Mouse (Mus musculus) layer of hippocampus, postnatal 14 days (tissue): ENCODE results near the gene Fam20c. TPM values are rescaled to one million over a fixed set of nuclear protein-coding genes. Genes with fewer than 3 reads are reported as not detected.

Experiments
- DNase-seq, 2 experiments: peaks; one replicate each; pipeline ENCODE4 v3.0.0; 2021 to 2022; ENCODE audit warnings: low spot score in 2 of 2, mixed read lengths in 1 of 2
- total RNA-seq, 2 experiments: library from RNA; stranded (reverse); gene quantifications; 2 replicates each; pipeline ENCODE4 v1.2.3; 2021

Fam20c gene
- total RNA-seq, 2 experiments from 2014 or later = 38.7 to 40.4 TPM

GRCm38 (mm10) chr5:138790954-138791480 lies 36.7 kb downstream of the Fam20c start:
- DNase-seq = no peak

DNA sequence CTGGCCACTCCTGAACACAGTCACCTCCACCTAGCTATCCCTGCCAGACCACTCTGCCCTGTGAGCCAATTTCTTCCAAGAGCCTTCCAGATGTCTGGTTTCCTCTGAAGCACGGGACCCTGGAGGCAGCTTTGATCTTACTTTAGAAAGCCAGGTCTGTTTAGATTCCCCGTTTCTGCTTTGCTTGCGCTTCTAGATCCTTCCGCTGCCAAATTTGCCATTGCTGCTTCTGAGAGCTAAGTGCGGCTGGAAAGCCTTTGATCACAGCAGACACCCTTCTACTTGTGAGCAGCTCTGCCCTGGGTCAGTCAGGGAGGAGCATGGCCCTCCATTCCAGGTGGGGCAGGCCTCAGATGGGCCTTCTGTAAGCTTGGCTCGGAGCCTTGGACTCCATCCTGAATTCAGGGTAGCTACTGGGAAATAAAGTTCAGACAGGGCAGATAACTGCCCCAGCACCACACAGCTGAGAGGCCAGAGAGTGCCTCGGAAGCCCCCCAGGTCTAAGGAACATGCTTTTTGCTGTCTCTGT lies 47.3 kb downstream of the Fam20c start:
- no peak for DNase-seq

DNA sequence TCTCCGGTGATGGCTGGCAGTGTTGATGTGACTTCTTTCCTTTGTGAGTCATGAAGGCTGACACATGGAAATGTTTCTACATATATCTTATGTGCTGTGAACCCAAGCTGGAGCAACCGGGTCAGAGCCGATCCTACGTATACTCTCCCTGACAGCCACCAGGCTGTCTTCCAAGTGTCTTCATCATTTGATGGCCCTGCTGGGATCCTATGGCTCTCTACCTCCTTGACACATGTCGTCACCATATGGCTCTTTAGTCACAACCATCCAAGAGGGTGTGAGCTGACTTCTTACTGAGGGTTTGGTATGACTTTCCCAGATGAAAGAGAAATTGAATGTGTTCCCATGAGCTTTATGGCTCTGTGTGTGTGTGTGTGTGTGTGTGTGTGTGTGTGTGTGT lies 50.0 kb downstream of the Fam20c start:
- DNase-seq = no peak

GRCm38 (mm10) chr5:138809767-138810166 lies 55.5 kb downstream of the Fam20c start:
- no peak for DNase-seq

GRCm38 (mm10) chr5:138819780-138820179 lies 65.5 kb downstream of the Fam20c start, which contains the start of gene Gm5294:
Gene Gm5294, plus strand, starts transcription at chr5:138820080.
- DNase-seq = no peak

- no peak for DNase-seq
These were observed 66.5 kb downstream of the Fam20c start for GRCm38 (mm10) chr5:138820717-138821332.

DNA sequence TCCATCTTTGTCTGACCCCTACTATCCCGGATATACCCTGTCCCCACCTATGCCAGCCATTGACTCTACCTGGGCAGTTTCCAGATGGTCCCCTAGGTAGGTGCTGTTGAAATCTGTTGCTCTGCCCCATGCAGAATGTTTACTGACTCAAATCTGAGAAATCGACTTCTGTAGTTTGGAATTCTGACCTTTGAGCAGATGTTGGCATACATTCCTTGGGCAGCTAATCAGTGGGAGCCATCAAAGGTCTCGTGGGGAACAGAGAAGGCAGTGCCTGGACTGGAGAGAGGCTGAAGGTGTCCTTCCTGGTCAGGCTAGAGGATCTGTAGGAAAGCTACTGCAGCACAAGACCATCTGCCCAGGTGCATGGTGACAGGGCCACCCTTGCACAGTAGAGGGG lies 70.8 kb downstream of the Fam20c start:
- no peak for DNase-seq

DNA sequence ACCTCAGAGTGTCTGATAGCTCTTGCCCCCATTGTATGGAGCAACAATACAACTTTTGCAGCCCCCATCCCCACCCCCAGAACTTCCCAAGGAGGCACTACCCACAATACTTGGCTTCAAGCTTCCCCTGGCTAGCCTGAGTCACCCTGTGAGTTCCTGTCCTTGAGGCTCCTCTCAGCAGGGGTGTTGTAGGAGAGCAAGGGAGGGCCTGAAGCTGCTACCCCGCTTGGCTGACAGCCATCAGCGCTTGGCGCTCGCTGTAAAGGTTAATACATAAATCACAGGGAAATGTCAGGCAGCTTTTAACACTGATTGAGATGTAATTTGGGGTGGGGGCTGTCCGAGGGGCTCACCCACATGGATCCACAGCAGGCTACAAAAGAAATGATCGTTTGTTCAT lies 79.1 kb downstream of the Fam20c start:
- DNase-seq = no peak

GRCm38 (mm10) chr5:138834910-138835309 lies 80.6 kb downstream of the Fam20c start:
- DNase-seq = no peak

- DNase-seq = no peak
These were observed 86.7 kb downstream of the Fam20c start for GRCm38 (mm10) chr5:138840981-138841380.

DNA sequence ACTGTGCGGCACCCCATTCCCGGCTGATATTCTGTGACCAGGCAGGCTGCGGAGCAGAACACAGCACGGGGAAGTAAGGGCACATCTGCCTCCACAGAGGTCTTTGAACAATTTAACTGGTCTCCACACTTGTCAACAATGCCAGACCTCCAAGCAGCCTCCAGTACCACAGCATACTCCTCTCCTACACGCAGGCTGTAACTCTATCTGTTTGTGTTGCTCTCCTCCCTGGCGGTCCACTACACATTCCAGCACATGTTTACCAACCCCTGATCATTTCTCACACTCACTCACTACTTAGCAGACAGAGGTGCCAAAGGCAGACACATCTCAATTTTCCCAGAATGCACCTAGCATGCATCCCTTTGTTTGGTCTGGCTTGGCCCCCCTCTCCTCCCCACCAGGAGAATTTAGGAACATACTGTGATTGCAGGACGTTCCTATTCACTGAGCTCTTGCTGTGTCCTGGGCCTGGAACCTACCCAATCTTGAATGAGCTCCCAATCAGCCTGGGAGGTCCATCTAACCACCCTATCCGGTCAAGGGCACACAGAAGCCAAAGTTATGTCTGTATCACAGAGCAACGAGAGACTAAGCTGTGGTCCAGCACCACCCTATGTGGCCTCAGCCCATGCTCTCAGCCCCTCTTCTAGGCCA lies 89.0 kb downstream of the Fam20c start:
- DNase-seq = no peak

- DNase-seq = no peak
These were observed 92.2 kb downstream of the Fam20c start for GRCm38 (mm10) chr5:138846506-138846905.

DNA sequence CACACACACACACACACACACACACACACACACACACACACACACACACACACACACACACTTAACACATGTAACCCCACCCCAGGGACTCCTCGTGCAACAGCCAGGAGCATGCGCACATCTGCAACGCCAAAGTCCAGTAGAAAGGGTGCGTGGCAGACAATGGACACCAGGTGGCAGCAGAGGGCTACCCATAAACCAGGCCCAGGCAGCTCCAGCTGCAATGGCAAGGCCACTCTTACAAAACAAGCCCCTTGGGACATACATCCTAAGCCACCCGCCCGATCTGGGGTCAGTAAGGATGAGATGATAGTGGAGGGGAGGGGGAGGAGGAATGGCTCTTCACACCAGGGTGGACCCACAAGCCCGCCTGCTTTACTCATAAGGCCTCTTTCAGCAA lies 93.8 kb downstream of the Fam20c start:
- DNase-seq = peak; percentile 91 to 93

DNA sequence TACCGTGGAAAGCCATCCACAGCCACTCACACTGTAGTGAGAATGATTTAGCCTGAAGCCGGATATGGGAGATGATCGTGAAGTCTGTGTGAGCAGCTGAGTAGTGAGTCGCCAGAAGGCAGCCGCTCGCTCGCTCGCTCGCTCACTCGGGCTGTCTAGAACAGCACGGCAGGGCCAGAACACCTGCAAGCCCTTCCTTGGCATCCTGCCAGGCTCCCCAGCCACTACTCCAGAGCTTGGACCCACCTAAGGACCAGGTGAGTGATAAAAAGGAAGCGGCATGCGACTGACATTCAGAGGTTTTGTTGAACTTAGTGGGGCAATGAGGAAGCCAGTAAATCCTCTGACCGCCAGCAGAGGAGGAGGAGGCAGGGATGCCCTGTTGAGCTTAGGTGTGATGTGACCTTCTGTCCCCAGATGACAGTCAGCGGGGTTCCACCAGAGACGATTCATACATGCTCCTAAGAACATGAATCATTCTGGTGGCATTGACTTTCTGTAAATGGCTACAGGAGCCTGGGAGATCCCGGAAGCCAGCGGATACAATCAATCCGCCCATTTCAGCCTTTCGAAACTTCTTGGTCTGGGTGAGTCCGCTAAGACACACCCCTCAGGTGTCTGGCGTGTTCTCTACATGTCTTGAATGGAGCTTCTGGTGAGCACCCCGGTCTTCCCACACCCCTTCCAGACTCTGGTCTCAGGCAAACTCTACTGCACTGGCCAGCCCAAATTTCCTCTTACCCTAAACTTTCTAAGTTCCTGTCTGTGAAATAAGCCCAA lies 95.6 kb downstream of the Fam20c start:
- DNase-seq = no peak

GRCm38 (mm10) chr5:138850462-138850844 lies 96.1 kb downstream of the Fam20c start:
- DNase-seq = no peak

DNA sequence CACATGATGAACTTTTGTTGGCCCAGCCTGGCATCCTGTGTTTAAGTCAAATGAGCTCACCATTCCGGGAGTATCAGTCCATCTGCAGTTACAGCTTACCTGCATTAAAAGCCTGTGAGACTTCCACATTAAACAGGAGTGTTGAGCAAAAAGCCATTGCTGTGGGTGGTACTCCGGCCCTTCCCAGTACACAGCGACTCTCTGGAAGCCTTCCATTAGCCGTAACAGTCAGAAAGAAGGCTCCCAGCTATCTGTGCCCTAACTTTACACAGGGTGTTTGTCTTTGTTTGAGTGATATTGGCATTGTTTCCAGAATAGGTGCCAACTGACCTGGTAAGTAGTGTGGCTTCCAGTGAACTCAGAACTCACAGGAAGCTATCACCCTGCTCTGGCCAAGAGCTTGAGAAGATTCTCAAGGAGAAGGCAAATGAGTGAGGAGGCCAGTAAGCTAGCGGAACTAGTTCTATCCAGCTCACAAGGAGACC lies 97.0 kb downstream of the Fam20c start:
- DNase-seq = no peak

- no peak for DNase-seq
These were observed 97.8 kb downstream of the Fam20c start for GRCm38 (mm10) chr5:138852151-138852550.

- no peak for DNase-seq
These were observed 99.0 kb downstream of the Fam20c start for GRCm38 (mm10) chr5:138853349-138853748.

GRCm38 (mm10) chr5:138857010-138857617 lies 102.8 kb downstream of the Fam20c start:
- peak; percentile 73 to 80 for DNase-seq

- peak in 1 of 2 experiments; percentile 12 for DNase-seq
These were observed 103.5 kb downstream of the Fam20c start for GRCm38 (mm10) chr5:138857811-138858251.
